Mouse (Mus musculus) forebrain, embryonic 11.5 days (tissue): ENCODE results near the gene Polr1c. TPM values are rescaled to one million over a fixed set of nuclear protein-coding genes. Genes with fewer than 3 reads are reported as not detected.

ENCODE experiments used
- microRNA counts: library from miRNA; unstranded; fragments of <30 nt; microRNA quantifications from one replicate; lab custom pipeline; 2015
- microRNA-seq: library from miRNA; unstranded; fragments of <30 nt; microRNA quantifications from one replicate; pipeline ENCODE4, GENCODE M21; 2016; ENCODE audit not compliant: insufficient number of aligned reads
- polyA plus RNA-seq: library from polyadenylated mRNA; unstranded; fragments of >200 nt; fragmentation: Nextera tagmentation; extraction: Ambion mirVana; gene quantifications from 2 replicates; pipeline ENCODE4 v1.2.1, GENCODE M21; 2014

Polr1c gene
- polyA plus RNA-seq, 1 experiment from 2014 or later = 111 TPM

MicroRNAs within 50 kb of the gene (microRNA counts, 519-probe panel; counts per million panel counts)
- microRNA mmu-miR-693-3p (lab: Ali Mortazavi, UCI) (31.2 counts per million), microRNA mmu-miR-693-5p (lab: Ali Mortazavi, UCI) (31.2 counts per million)

Small RNA genes lying within 50 kb of the gene (microRNA-seq; reads per million reads assigned to microRNA genes)
- gene Mir693 = not detected

Other genes starting within 250 kb of the Polr1c start
- gene Vegfa, start 215.7 kb downstream of the Polr1c start, polyA plus RNA-seq = 2.9 and 3.3 TPM in 2 replicates
- gene Mrps18a, start 137.1 kb downstream of the Polr1c start, polyA plus RNA-seq = 119 and 127 TPM in 2 replicates
- 14.1 and 15.6 TPM in 2 replicates for gene Rsph9, start 103.8 kb downstream of the Polr1c start, polyA plus RNA-seq
- 33.7 and 35.4 TPM in 2 replicates for gene Mad2l1bp, start 94.5 kb downstream of the Polr1c start, polyA plus RNA-seq
- gene Gtpbp2, start 87.0 kb downstream of the Polr1c start, polyA plus RNA-seq = 28.7 and 32.6 TPM in 2 replicates
- gene Polh, start 45.4 kb downstream of the Polr1c start, polyA plus RNA-seq = 14.0 and 14.3 TPM in 2 replicates
- gene Xpo5, start 45.3 kb downstream of the Polr1c start, polyA plus RNA-seq = 76.7 and 79.7 TPM in 2 replicates
- gene Yipf3, start within 50 bp of the Polr1c start, polyA plus RNA-seq = 57.8 and 75.5 TPM in 2 replicates
- 2.3 and 3.8 TPM in 2 replicates for gene Lrrc73, start 5.5 kb upstream of the Polr1c start, polyA plus RNA-seq
- 62.6 and 63.4 TPM in 2 replicates for gene Tjap1, start 35.0 kb upstream of the Polr1c start, polyA plus RNA-seq
- 1.2 and 1.5 TPM in 2 replicates for gene Dlk2, start 49.4 kb upstream of the Polr1c start, polyA plus RNA-seq
- gene Abcc10, start 80.3 kb upstream of the Polr1c start, polyA plus RNA-seq = 7.3 and 8.3 TPM in 2 replicates
- gene Zfp318, start 135.7 kb upstream of the Polr1c start, polyA plus RNA-seq = 16.4 and 17.0 TPM in 2 replicates
- gene Crip3, start 180.9 kb upstream of the Polr1c start, polyA plus RNA-seq = 0.28 and 0.52 TPM in 2 replicates
- gene Slc22a7, start 190.4 kb upstream of the Polr1c start, polyA plus RNA-seq = not detected in 2 replicates
- 3.5 TPM in 2 replicates for gene Ttbk1, start 239.6 kb upstream of the Polr1c start, polyA plus RNA-seq
- 87.6 and 89.0 TPM in 2 replicates for gene Dnph1, start 248.7 kb upstream of the Polr1c start, polyA plus RNA-seq